Mouse (Mus musculus) adrenal gland, adult 2 months (tissue): ENCODE data around the gene Gipc3. TPM values are rescaled to one million over a fixed set of nuclear protein-coding genes. Genes with fewer than 3 reads are reported as not detected.

ENCODE experiments used
- DNase-seq: peaks from one replicate; pipeline ENCODE4 v3.0.0; 2021
- polyA plus RNA-seq: library from polyadenylated mRNA; depleted of rRNA; stranded (reverse); fragments of >200 nt; gene quantifications from 2 replicates; pipeline ENCODE4 v1.2.3, GENCODE M21; 2012
- total RNA-seq, 2 experiments: library from RNA; stranded (reverse); gene quantifications; 2 replicates each; pipeline ENCODE4 v1.2.3; 2021

The Gipc3 gene
- total and polyA plus RNA-seq, 3 experiments = 2.9 to 10.3 (median 3.2) TPM

DNA sequence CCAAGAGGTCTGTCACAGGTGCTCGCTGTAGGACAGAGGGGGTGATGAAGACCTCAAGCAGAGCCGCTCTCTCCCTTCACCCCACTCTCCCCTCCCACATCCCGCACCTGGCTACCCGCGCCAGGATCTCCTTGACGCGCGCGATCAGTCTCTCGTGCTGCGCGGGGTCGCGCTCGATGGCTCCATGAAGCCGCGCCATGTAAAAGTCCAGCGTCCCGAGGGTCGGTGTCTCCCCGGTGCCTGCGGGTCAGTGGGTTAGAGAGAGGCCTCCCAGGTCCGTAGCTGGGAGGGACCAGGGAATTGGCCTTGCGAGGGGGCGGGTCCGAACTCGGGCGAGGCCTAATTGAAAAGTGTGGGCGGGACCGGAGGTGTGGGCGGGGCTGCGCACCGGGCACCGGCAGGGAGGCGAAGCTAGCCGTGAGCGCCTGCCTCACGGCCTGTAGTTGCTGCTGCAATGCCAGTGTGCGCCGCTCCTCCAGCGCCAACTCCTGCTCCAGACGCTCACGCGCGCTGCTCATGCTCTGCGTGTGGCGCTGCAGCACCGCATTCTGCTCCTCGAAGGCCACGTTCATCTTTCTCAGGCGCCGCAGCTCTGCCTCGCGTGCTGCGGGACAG is 3.5 kb upstream of the Gipc3 start:
- peak; percentile 92 for DNase-seq

GRCm38 (mm10) chr10:81345162-81345534 is 2.1 kb upstream of the Gipc3 start:
- DNase-seq = no peak

- peak; percentile 52 for DNase-seq
Observed at GRCm38 (mm10) chr10:81344421-81345161, 1.5 kb upstream of the Gipc3 start.

GRCm38 (mm10) chr10:81341333-81341949 is 1.6 kb downstream of the Gipc3 start:
- peak; percentile 78 for DNase-seq

DNA sequence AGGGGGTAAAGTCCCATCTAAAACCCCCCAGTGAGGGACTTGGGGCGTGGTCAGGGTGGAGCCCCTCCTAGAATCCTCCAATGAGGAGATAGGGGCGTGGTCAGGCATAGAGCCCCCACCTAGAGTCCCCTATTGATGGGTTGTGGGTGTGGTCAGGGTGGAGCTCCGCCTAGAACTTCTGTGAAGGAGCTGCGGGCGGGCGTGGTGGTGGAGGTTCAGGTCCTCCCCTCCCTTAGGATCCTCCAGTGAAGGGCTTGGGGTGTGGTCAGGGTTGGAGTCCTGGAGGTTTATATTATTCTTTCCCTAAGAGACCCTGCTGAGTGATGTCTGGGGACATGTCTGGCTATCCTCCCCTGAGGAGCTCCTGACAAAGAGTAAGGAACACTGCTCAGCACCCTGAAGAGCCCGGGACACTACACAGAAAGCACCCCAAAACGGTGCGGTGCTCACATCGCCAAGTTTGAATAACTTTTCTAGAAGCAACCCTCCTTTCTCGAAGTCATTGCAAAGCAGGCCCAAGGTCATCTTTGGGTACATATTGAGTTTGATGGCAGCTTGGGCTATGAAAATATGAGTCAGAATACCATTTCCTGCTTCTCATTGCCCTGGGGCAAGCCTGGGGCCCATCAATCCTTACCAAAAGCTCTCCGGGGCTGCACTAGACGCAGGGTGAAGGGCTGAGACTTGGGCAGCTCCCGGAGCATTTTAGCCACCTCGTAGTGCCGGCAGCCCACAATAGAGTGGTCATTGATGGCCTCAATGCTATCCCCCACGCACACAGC is 2.3 kb downstream of the Gipc3 start:
- DNase-seq = no peak

- DNase-seq = no peak
Observed at GRCm38 (mm10) chr10:81336558-81336957, 6.5 kb downstream of the Gipc3 start.

DNA sequence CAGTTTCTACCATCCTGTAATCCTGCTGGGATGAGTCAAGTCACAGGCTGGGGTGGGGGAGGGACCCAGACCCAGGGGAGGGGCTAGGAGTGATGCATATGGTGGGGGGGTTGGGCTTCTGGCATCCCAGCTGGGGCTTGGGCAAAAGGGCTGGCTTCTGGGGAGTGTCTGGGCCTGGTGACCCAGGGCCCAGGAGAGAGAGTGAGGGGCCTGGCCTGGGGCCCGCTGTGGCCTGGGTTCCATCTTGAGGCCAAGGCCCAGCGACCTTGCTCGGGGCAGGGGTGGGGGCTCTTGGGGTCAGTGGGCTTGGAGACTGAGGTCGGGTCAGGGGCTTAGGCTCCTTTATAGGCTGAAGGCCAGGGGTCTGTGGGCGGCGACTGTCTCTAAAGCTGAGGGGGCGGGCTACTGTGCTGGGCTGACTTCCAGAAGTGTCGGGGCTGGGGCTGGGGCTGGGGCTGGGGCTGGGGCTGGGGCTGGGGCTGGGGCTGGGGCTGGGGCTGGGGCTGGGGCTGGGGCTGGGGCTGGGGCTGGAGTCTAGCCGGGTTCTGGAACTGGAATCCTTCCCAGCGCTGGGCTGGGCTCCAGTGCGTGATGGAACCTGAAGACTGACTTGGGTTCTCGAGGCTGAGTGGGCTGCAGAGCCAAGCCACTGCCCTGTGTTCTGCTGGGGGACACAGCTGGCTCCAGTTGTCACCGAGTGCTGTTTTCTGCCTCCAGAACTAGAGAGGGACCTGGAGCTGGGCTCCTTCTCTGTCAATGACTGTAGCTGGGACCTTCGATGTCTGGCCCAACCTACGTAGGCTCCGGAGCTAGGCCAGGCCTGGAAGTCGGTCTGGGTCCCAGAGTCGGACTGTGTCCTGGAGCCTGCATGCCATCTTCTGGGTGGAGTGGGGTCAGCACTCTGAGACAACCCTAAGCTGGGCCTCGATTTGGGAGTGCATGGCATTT is 7.4 kb downstream of the Gipc3 start:
- DNase-seq = no peak

DNA sequence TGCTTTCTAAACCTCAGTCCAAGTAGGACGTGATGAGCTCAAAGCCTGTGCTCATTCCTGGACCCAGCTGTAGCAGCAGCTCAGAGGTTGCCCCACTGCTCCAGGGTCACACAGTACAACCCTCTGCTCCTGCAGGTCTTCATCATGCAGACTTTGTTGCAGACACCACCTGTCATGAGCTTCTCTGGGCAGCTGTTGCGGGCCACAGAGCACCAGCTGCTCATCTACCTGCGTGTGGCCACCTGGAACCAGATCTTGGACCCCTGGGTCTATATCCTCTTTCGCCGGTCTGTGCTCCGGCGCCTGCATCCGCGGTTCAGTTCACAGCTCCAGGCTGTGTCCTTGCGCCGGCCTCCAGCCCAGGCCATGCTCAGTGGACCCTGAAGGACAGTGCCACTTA is 8.7 kb downstream of the Gipc3 start:
- no peak for DNase-seq

DNA sequence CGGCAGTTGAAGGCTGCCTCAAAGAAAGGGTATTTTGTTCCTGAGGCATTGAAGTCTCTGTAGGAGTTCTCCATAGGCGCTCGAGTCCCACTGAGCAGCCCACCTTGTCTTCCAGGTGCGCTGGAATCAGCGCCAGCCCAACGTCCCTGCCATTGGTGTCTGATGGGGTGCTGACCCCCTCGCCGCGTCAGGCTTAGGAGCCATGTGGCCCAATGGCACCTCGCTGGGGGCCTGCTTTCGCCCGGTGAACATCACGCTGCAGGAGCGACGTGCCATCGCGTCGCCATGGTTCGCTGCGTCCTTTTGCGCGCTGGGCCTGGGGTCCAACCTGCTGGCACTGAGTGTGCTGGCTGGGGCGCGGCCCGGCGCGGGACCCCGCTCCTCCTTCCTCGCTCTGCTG is 10.8 kb downstream of the Gipc3 start:
- no peak for DNase-seq

GRCm38 (mm10) chr10:81330007-81330406 is 13.1 kb downstream of the Gipc3 start:
- no peak for DNase-seq

DNA sequence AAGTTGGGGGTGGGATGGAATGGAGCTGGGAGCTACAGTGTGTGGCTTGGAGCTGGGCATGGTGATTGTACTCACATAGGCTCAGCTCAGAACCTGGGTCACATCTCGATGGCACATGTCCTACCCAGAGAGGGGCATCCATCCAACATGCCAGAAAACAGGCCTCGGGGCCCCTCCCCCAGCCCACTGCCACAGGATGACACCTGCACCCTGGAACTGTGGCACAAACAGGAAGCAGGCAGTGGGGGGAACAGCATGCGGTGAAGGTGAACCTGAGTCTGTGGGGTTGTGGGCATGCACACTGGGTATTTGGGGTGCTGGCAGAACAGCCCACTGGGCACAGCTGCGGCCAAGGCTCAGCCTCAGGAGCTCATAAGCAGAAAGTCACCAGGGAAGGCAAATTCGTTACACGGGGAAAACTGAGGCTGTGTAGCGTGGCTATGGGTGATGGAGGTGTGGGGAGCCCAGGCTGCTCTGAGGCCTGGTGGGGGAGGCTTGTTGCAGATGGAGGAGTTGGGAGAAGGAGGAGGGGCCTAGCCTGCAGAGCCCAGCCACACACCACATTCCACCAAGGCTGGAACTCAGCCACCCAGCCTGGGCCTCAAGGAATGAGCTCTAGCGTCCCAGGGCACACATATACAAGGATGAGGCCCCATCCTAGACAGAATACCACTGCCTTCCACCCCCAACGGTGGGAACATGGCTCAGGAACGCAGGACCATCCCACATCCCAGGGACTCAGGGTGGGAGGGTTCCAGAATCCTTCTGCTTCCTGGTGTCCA is 13.7 kb downstream of the Gipc3 start:
- DNase-seq = no peak

DNA sequence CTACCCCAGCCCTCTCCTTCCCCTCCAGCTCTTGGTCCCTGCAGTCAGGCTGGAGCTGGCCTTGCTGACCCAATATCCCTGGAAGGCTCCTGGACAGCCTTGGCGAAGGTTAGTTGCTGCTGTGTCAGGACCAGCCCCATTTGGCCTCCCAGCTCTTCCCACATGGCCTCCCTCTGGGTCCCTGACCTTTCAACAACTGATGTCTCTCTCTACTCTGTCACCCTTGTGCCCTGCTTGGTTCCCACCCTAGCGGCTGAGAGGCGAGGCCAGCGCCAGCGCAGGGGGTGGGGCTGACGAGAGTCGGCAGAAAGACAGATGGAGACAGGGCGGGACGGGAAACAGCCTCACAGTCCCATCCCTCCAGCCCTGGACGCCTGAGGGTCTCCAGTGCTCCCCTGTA is 14.7 kb downstream of the Gipc3 start, which contains the start of gene Tbxa2r:
Tbxa2r (plus strand) TSS at position 346 of the 400 bp plus-strand sequence.
- peak; percentile 96 for DNase-seq

GRCm38 (mm10) chr10:81327959-81328358 is 15.1 kb downstream of the Gipc3 start:
- no peak for DNase-seq

- DNase-seq = peak; percentile 73
Observed at GRCm38 (mm10) chr10:81326858-81327257, 16.2 kb downstream of the Gipc3 start.

- no peak for DNase-seq
Observed at GRCm38 (mm10) chr10:81325781-81326180, 17.3 kb downstream of the Gipc3 start.

GRCm38 (mm10) chr10:81325176-81325575 is 17.9 kb downstream of the Gipc3 start:
- peak; percentile 11 for DNase-seq

DNA sequence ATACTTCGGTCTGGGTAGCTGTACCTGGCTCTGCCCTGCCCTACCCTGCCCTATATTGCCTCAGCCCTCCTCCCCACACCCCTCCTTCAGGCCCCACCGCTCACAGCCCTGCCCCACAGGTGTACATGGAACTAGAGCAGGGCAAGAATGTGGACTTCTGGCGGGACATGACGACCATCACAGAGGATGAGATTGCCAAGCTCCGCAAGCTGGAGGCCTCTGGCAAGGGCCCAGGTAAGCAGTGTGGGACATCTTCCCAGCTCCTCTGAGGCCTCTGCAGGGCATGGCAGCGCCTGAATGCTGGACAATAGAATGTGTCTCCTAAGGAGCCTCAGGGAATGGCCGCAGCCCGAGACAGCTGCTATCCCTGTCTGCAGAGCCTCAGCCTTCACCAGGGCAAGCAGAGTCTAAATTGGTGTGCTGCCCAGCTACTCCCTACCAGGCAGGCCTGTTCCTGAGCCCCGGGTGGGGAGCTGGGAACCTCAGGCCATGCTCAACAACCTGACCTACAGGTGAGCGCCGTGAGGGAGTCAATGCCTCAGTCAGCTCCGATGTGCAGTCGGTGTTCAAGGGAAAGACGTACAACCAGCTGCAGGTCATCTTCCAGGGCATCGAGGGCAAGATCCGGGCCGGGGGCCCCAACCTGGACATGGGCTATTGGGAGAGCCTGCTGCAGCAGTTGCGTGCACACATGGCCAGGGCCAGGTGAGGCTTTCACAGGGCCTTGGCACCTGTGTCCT is 19.1 kb downstream of the Gipc3 start:
- no peak for DNase-seq

DNA sequence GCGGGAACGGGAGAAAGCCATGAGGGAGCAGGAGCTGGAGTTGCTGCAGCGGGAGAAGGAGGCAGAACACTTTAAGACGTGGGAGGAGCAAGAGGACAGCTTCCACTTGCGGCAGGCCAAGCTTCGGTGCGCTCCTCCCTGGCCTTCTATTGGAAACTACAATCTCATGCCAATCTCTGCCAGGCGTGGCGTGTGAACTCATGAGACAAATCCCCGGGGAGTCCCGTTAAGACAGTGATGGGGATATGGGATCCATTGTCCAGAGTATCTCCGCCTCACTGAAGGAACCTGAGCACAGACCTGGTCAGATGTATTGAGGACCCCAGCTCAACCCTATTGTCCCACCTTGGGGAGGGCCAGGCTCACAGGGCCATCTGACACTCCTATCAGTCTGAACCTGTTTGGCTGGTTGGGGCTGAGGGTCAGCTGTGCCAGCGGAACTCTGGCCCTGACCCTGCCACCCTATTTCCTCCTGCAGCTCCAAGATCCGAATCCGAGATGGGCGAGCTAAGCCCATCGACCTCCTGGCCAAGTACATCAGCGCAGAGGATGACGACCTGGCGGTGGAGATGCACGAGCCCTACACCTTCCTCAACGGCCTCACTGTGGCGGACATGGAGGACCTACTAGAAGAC is 19.8 kb downstream of the Gipc3 start:
- peak; percentile 8 for DNase-seq

DNA sequence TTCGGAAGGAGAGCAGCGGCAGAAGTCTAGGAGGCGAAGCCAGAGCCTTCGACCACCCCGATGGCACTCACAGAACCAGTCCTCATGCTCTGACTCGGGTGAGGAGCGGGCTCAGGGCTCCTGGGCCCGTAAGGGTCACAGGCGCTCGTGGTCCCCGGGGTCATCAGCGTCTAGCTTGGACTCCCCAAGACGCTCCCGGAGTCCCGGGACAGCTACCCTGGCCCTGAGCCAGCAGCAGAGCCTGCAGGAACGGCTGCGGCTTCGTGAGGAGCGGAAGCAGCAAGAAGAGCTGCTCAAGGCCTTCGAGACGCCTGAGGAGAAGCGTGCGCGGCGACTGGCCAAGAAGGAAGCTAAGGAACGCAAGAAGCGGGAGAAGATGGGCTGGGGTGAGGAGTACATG is 20.6 kb downstream of the Gipc3 start:
- DNase-seq = no peak
